Mouse (Mus musculus): ENCODE measurements around the gene Ddx21. TPM values are rescaled to one million over a fixed set of nuclear protein-coding genes. Genes with fewer than 3 reads are reported as not detected.

Ddx21 gene
- 34.4 and 35.4 TPM in 2 replicates for polyA plus RNA-seq (2014; fragmentation: Nextera tagmentation; extraction: Ambion mirVana)

DNA sequence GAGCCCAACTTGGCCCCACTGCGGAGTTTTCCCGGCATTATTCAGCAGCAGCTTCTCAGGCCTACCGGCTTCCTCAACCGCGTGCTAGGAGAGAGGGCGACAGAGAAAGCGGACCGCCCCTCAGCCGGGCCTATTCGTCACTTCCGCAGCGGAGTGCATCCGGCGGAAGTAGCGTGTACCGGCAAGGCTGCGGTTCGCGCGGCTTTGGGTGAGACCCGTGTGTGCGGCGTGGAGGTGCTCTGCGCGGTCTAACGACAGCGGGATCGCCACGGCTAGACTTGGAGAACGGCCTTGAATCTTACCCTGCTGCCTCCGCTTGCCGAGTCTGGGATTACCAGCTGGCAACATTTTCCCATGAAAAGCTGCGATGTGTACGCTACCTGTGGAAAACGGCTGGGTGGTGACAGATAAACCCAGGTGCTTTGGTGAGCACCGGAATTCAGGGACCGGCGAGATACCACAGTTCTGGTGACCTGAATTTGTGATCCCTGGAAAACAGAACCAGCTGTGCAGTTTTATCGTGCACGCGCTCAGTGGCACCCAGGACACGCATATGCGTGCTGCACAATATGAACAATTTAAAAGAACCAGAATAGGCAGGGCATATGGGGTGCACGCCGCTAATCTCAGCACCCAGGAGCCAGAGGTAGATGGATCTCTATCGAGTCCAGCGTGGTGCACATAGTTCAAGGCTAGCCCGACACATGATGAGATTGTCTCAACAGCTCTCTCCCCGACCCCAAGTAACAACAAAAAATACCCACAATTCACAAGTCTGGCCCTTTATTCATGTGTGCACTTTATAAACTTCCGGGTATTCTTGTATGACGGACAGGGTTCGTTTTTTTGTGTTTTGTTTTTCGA lies at the start of gene Ddx21:
Gene Ddx21 (minus strand): TSS at position 105 of the 864 bp plus-strand sequence.
- no peaks in the 10 kb centered on the region for H3K27me3 ChIP-seq (ENCODE audit: insufficient read depth, low read length)
- no peaks in the 10 kb centered on the region for H3K9me3 ChIP-seq (ENCODE audit: low read depth, low read length)
- H3K27ac ChIP-seq (ENCODE audit: low read depth): peak within 1 kb of the TSS; percentile 54; the same call in 1 of the 2 replicates
- no peak for TF ChIP-seq CTCF (IDR thresholded peaks at IDR 0.05; ENCODE audit: low read depth)
- H3K4me2 ChIP-seq: peak within 1 kb of the TSS; percentile 88
- peak within 1 kb of the TSS; percentile 72 for H3K4me3 ChIP-seq (ENCODE audit: low read depth, low read length)
- H3K36me3 ChIP-seq (ENCODE audit: insufficient read depth): peaks cover 12% of the 10 kb centered on the region
- 5% methylated on average over 53 of the region's 53 CpGs for WGBS
- peaks cover 3% of the 10 kb centered on the region for H3K4me1 ChIP-seq (ENCODE audit: insufficient read depth)
- peak within 1 kb of the TSS; percentile 62 for H3K9ac ChIP-seq
- DNase-seq: peak; percentile 96
- ATAC-seq (ENCODE audit: insufficient read depth): peak; percentile 99

DNA sequence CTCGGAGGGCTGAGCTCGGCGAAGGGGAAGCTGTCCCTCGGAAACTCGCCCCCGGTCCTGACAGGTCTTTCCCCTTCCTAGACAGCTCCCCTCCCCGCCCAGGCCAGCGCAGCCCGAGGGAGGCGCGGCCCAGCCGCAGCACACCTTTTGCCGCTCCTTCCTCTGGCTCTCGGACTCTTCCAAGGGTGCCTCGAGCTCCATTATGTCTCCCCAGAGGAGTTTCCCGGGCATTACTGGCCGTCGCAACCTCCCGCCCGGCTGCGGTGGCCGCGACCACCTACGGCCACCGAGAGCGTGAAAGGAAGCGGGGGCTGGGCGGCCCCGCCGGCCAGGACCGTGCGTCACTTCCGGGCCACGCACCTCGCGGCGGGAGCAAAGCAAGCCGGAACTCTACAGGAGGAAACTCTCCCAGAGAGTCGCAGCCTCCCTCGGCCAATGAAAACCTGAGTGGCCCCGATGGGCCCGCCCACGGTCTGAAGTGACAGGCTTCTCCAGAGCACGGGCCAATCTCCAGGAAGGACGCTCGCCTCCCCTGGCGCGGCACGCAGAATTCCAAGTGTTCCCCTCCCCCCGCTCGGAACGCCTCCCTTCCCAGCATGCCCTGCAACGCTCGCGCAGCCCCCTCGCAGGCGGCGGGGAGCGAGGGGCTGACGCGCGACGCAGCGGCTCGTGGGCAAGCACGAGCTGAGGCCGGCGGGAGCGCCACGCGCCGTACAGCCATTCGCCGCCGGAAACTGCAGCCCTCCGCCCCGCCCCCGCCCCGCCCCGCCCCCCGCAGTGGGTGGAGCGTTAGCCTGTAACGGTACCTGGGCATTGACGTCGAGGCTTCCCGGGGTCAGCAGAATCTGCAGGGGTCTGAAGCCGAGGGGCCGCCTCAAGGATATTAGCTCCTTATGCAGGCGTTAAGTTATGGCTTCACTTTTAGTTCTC lies 49.1 kb upstream of the Ddx21 start, which contains the start of gene Ddx50:
Gene Ddx50 (minus strand): TSS at position 338 of the 930 bp plus-strand sequence.
- Histone ChIP-seq H3K4me1 (ENCODE audit: insufficient read depth) (peaks cover 9% of the 10 kb centered on the region; the same call in 1 of the 2 replicates), H3K9ac (peak within 1 kb of the TSS; percentile 94), H3K27ac (ENCODE audit: low read depth) (peak within 1 kb of the TSS; percentile 96), H3K9me3 (ENCODE audit: low read depth, low read length) (no peaks in the 10 kb centered on the region), H3K4me3 (ENCODE audit: low read depth, low read length) (peak within 1 kb of the TSS; percentile 95), H3K27me3 (ENCODE audit: insufficient read depth, low read length) (no peaks in the 10 kb centered on the region), H3K4me2 (peak within 1 kb of the TSS; percentile 87), H3K36me3 (ENCODE audit: insufficient read depth) (peaks cover 20% of the 10 kb centered on the region)
- peak; percentile 100 for ATAC-seq (ENCODE audit: insufficient read depth)
- TF ChIP-seq CTCF (IDR thresholded peaks at IDR 0.05; ENCODE audit: low read depth): no peak
- WGBS: under 1% methylated on average over 89 of the region's 89 CpGs
- peak; percentile 100 for DNase-seq

DNA sequence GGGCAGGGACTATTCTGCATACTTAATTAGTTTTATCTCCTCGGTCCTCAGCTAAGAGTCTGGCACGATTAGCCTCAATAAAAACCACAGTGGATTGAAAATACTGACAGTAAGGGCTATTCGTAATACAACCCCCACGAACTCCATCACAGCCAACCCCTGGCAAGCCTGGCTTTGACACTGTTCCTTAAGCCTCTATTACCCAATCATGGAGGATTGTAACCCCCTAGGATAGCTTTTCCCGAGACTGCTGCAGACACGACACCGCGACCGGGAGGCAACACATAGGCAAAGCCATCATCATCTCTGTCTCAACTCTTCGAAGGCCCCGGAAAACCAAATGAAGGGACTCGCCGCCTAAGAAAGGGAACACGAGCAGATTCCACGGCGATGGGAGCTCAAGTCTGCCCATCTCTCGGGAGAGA lies 48.3 kb upstream of the Ddx21 start:
- peak overlapping the region; percentile 87 for H3K4me2 ChIP-seq
- peaks cover 9% of the 10 kb centered on the region; the same call in 1 of the 2 replicates for H3K4me1 ChIP-seq (ENCODE audit: insufficient read depth)
- H3K4me3 ChIP-seq (ENCODE audit: low read depth, low read length): peak overlapping the region; percentile 95

GRCm38 (mm10) chr10:62604161-62604560 lies 2.1 kb upstream of the Ddx21 start:
- no peak overlapping the region for H3K4me3 ChIP-seq (ENCODE audit: low read depth, low read length)
- no peak overlapping the region for H3K9ac ChIP-seq
- H3K36me3 ChIP-seq (ENCODE audit: insufficient read depth): no peaks in the 10 kb centered on the region
- TF ChIP-seq CTCF (IDR thresholded peaks at IDR 0.05; ENCODE audit: low read depth): no peak
- no peak overlapping the region for H3K27ac ChIP-seq (ENCODE audit: low read depth)
- no peak for ATAC-seq (ENCODE audit: insufficient read depth)
- 79% methylated on average over 3 of the region's 3 CpGs for WGBS
- no peaks in the 10 kb centered on the region for H3K9me3 ChIP-seq (ENCODE audit: low read depth, low read length)
- no peak for DNase-seq
- no peaks in the 10 kb centered on the region for H3K27me3 ChIP-seq (ENCODE audit: insufficient read depth, low read length)
- peaks cover 3% of the 10 kb centered on the region for H3K4me1 ChIP-seq (ENCODE audit: insufficient read depth)
- H3K4me2 ChIP-seq: no peak overlapping the region

More for the DNA sequence above, 48.3 kb upstream of the Ddx21 start:
- Histone ChIP-seq H3K27me3 (ENCODE audit: insufficient read depth, low read length) (no peaks in the 10 kb centered on the region), H3K36me3 (ENCODE audit: insufficient read depth) (peaks cover 27% of the 10 kb centered on the region), H3K9ac (peak overlapping the region; percentile 94), H3K27ac (ENCODE audit: low read depth) (peak overlapping the region; percentile 96), H3K9me3 (ENCODE audit: low read depth, low read length) (no peaks in the 10 kb centered on the region)
- no peak for DNase-seq
- ATAC-seq (ENCODE audit: insufficient read depth): no peak
- WGBS: under 1% methylated on average over 17 of the region's 17 CpGs
- TF ChIP-seq CTCF (IDR thresholded peaks at IDR 0.05; ENCODE audit: low read depth): no peak

GRCm38 (mm10) chr10:62603233-62604030 lies 1.4 kb upstream of the Ddx21 start:
- Histone ChIP-seq H3K4me3 (ENCODE audit: low read depth, low read length) (no peak overlapping the region), H3K9ac (no peak overlapping the region), H3K27ac (ENCODE audit: low read depth) (no peak overlapping the region), H3K36me3 (ENCODE audit: insufficient read depth) (peaks cover 2% of the 10 kb centered on the region), H3K4me1 (ENCODE audit: insufficient read depth) (peaks cover 3% of the 10 kb centered on the region), H3K9me3 (ENCODE audit: low read depth, low read length) (no peaks in the 10 kb centered on the region), H3K4me2 (no peak overlapping the region; the same call in 1 of the 2 replicates), H3K27me3 (ENCODE audit: insufficient read depth, low read length) (no peaks in the 10 kb centered on the region)
- no peak for DNase-seq
- WGBS: 81% methylated on average over 12 of the region's 12 CpGs
- TF ChIP-seq CTCF (IDR thresholded peaks at IDR 0.05; ENCODE audit: low read depth): no peak
- no peak for ATAC-seq (ENCODE audit: insufficient read depth)

GRCm38 (mm10) chr10:62601833-62602176 lies 276 bp downstream of the Ddx21 start:
- Histone ChIP-seq H3K9ac (peak overlapping the region; percentile 62), H3K27ac (ENCODE audit: low read depth) (peak overlapping the region; percentile 22; the same call in 1 of the 2 replicates), H3K4me3 (ENCODE audit: low read depth, low read length) (peak overlapping the region; percentile 72), H3K4me2 (peak overlapping the region; percentile 88), H3K27me3 (ENCODE audit: insufficient read depth, low read length) (no peaks in the 10 kb centered on the region), H3K36me3 (ENCODE audit: insufficient read depth) (peaks cover 18% of the 10 kb centered on the region), H3K9me3 (ENCODE audit: low read depth, low read length) (no peaks in the 10 kb centered on the region), H3K4me1 (ENCODE audit: insufficient read depth) (peaks cover 3% of the 10 kb centered on the region)
- TF ChIP-seq CTCF (IDR thresholded peaks at IDR 0.05; ENCODE audit: low read depth): no peak
- no peak for DNase-seq
- ATAC-seq (ENCODE audit: insufficient read depth): peak; percentile 78
- WGBS: under 1% methylated on average over 23 of the region's 23 CpGs
